Mouse (Mus musculus) gastrocnemius, postnatal 25 days (tissue): ENCODE results near the gene Olfr224. TPM values are rescaled to one million over a fixed set of nuclear protein-coding genes. Genes with fewer than 3 reads are reported as not detected.
A peak's percentile ranks its signal among the peaks of the same experiment; 100 is the strongest.

Experiments
- DNase-seq: peaks from one replicate; pipeline ENCODE4 v3.0.0; 2022
- total RNA-seq, 2 experiments: library from RNA; stranded (reverse); gene quantifications; 1 replicate in 1 of 2; 2 replicates in 1 of 2; pipeline ENCODE4 v1.2.3; 2021

Gene Olfr224
- total RNA-seq, 2 experiments from 2014 or later, result not detected

- DNase-seq, result peak; percentile 74
Measured at GRCm38 (mm10) chr11:58518916-58519315, 51.4 kb downstream of the Olfr224 start.

Other genes starting within 250 kb of the Olfr224 start
- gene Zfp672, start 240.2 kb downstream of the Olfr224 start, total RNA-seq, result 10 to 100 TPM; 37.7 to 40.6 TPM
- gene Sh3bp5l, start 239.8 kb downstream of the Olfr224 start, total RNA-seq, result 10 to 100 TPM; 22.8 to 27.5 TPM
- gene Lypd8, start 191.5 kb downstream of the Olfr224 start, total RNA-seq, result not detected
- not detected for gene 1810065E05Rik, start 149.4 kb downstream of the Olfr224 start, total RNA-seq
- not detected for gene Gm12253, start 138.0 kb downstream of the Olfr224 start, total RNA-seq
- gene Lypd9, start 117.6 kb downstream of the Olfr224 start, total RNA-seq, result not detected
- not detected for gene Olfr30, start 108.3 kb downstream of the Olfr224 start, total RNA-seq
- not detected for gene Olfr332, start 78.0 kb downstream of the Olfr224 start, total RNA-seq
- gene Olfr331, start 68.0 kb downstream of the Olfr224 start, total RNA-seq, result not detected
- not detected for gene Olfr330, start 35.7 kb downstream of the Olfr224 start, total RNA-seq
- not detected for gene Olfr329-ps, start 24.1 kb downstream of the Olfr224 start, total RNA-seq
- gene Olfr328, start 14.9 kb downstream of the Olfr224 start, total RNA-seq, result under 1 TPM in 1 of 2 experiments, not detected in 1; 0.10 TPM
- not detected for gene Olfr325, start 7.2 kb upstream of the Olfr224 start, total RNA-seq
- not detected for gene Olfr324, start 24.6 kb upstream of the Olfr224 start, total RNA-seq
- not detected for gene 2210407C18Rik, start 45.5 kb upstream of the Olfr224 start, total RNA-seq
- gene Olfr323, start 59.9 kb upstream of the Olfr224 start, total RNA-seq, result not detected
- gene Trim58, start 69.9 kb upstream of the Olfr224 start, total RNA-seq, result not detected
- gene Olfr322, start 88.2 kb upstream of the Olfr224 start, total RNA-seq, result not detected
- gene Olfr320, start 110.5 kb upstream of the Olfr224 start, total RNA-seq, result not detected
- not detected for gene Olfr319, start 128.6 kb upstream of the Olfr224 start, total RNA-seq
- not detected for gene Olfr318, start 153.5 kb upstream of the Olfr224 start, total RNA-seq
- not detected for gene Olfr317, start 168.7 kb upstream of the Olfr224 start, total RNA-seq
- not detected for gene Olfr316, start 182.2 kb upstream of the Olfr224 start, total RNA-seq
- gene Olfr315, start 202.6 kb upstream of the Olfr224 start, total RNA-seq, result not detected
- gene Olfr314, start 212.4 kb upstream of the Olfr224 start, total RNA-seq, result not detected
- not detected for gene Fam183b, start 231.4 kb upstream of the Olfr224 start, total RNA-seq
- gene Olfr313, start 244.4 kb upstream of the Olfr224 start, total RNA-seq, result not detected